8 mouse cellular contexts compared by ENCODE assay signal in the genomic region with DNA sequence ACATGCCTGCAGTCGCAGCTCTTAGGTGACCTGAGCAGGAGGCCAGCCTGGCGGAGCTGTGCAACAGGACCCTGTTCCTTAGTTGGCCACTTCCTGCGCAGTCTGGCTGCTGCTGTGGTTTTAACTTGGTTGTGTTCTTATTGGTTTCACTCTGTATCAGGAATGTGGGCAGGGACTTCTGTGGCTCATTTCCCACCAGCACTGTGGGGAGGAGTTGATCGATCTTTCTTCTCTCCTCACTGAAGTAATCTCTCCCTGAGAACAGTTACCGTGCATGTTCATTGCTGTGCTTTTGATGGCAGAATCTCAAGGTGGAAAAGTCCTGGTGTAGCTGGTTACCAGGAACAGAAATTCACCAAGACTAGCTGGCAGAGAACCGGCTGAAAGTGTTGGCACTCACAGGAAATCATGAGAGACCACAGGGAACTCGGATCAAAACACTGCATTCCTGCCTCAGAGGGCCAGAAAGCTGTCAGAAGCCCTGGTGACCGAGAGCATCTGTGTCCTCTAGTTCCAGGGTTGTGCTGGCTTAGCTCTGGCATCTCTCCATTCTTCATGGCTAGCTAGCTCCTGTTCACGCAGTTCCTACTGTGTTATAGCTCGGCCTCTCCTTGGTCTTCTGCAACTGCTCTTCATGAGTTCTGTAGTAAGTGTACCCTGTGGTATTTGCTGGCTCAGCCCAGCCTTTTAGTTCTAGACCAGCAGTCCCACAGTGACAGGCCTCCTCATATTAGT.
DNase-seq lines count a peak whose midpoint lies in the region; ATAC-seq and TF ChIP-seq lines count a peak whose summit lies in the region.

No protein-coding gene starts in this region.

- H3K27ac ChIP-seq in forebrain, embryonic 15.5 days (replicated peaks) = no peak overlapping the region; the same call in 1 of the 2 replicates
- no peak overlapping the region for H3K27ac ChIP-seq in forebrain, embryonic 14.5 days (ENCODE audit: low read depth, low read length)
- peak overlapping the region; percentile 67 for H3K27ac ChIP-seq in heart, embryonic 15.5 days

- no peaks in the 10 kb centered on the region for H3K36me3 ChIP-seq in forebrain, embryonic 15.5 days
- no peaks in the 10 kb centered on the region for H3K36me3 ChIP-seq in forebrain, embryonic 14.5 days (ENCODE audit: control insufficient read depth, insufficient read depth, low read length)
- H3K36me3 ChIP-seq in C2C12 (ENCODE audit: control insufficient read depth, insufficient read depth) = no peaks in the 10 kb centered on the region
- no peaks in the 10 kb centered on the region for H3K36me3 ChIP-seq in heart, embryonic 15.5 days
- H3K36me3 ChIP-seq in myocyte (ENCODE audit: control insufficient read depth, insufficient read depth) = no peaks in the 10 kb centered on the region

- H3K79me2 ChIP-seq in C2C12 (ENCODE audit: control insufficient read depth, insufficient read depth) (no peaks in the 10 kb centered on the region), myocyte (ENCODE audit: control insufficient read depth, insufficient read depth) (no peaks in the 10 kb centered on the region)

- DNase-seq in forebrain, embryonic 14.5 days (ENCODE audit: low spot score) = no peak
- DNase-seq in cerebellum, adult 9-10 months = peak; percentile 87
- DNase-seq in kidney, postnatal 36 days = peak; percentile 23 to 34
- DNase-seq in spleen, postnatal 36 days (ENCODE audit: low spot score in 2 of 2) = no peak

- WGBS in forebrain, embryonic 15.5 days = 80% methylated on average over 10 of the region's 10 CpGs
- 85% methylated on average over 10 of the region's 10 CpGs for WGBS in forebrain, embryonic 14.5 days
- WGBS in heart, embryonic 15.5 days = 37% methylated on average over 10 of the region's 10 CpGs

- H3K9ac ChIP-seq in forebrain, embryonic 15.5 days (replicated peaks) = no peak overlapping the region
- no peak overlapping the region for H3K9ac ChIP-seq in forebrain, embryonic 14.5 days (ENCODE audit: low read length)
- H3K9ac ChIP-seq in heart, embryonic 15.5 days = no peak overlapping the region

- no peaks in the 10 kb centered on the region for H3K27me3 ChIP-seq in forebrain, embryonic 15.5 days
- no peaks in the 10 kb centered on the region for H3K27me3 ChIP-seq in forebrain, embryonic 14.5 days (replicated peaks; ENCODE audit: control insufficient read depth, insufficient read depth, low read length)
- H3K27me3 ChIP-seq in C2C12 (ENCODE audit: control insufficient read depth, insufficient read depth, insufficient read length) (no peaks in the 10 kb centered on the region), myocyte (ENCODE audit: control insufficient read depth, insufficient read depth, insufficient read length) (no peaks in the 10 kb centered on the region)
- H3K27me3 ChIP-seq in heart, embryonic 15.5 days = no peaks in the 10 kb centered on the region

- peak overlapping the region; percentile 62 for H3ac ChIP-seq in C2C12 (ENCODE audit: control insufficient read depth, insufficient read length, low read depth)
- H3ac ChIP-seq in myocyte (ENCODE audit: control insufficient read depth, insufficient read length) = no peak overlapping the region

- no peaks in the 10 kb centered on the region for H3K79me3 ChIP-seq in C2C12 (ENCODE audit: low read depth)

- no peak overlapping the region for H3K4me2 ChIP-seq in forebrain, embryonic 15.5 days (replicated peaks)
- no peak overlapping the region for H3K4me2 ChIP-seq in forebrain, embryonic 14.5 days (ENCODE audit: low read length)
- peak overlapping the region; percentile 30 for H3K4me2 ChIP-seq in heart, embryonic 15.5 days
- H3K4me2 ChIP-seq in myocyte (ENCODE audit: low read depth) = peak overlapping the region; percentile 66

- peak; percentile 15 for ATAC-seq in forebrain, embryonic 15.5 days (replicated peaks)
- no peak for ATAC-seq in forebrain, embryonic 14.5 days
- no peak for ATAC-seq in heart, embryonic 15.5 days (replicated peaks; ENCODE audit: insufficient number of reproducible peaks, insufficient read depth, low FRiP score, low read depth)

- TF ChIP-seq CTCF in C2C12 (IDR thresholded peaks at IDR 0.05; ENCODE audit: control insufficient read depth, insufficient read depth, insufficient read length) = no peak

- no peaks in the 10 kb centered on the region for H3K9me3 ChIP-seq in forebrain, embryonic 15.5 days
- no peaks in the 10 kb centered on the region for H3K9me3 ChIP-seq in forebrain, embryonic 14.5 days (replicated peaks; ENCODE audit: control insufficient read depth, low read length)
- no peaks in the 10 kb centered on the region for H3K9me3 ChIP-seq in heart, embryonic 15.5 days (replicated peaks)

- no peak for TF ChIP-seq POLR2A in myocyte (IDR thresholded peaks at IDR 0.05; ENCODE audit: insufficient read length, low read depth)

- peaks cover 5% of the 10 kb centered on the region; the same call in 1 of the 2 replicates for H3K4me1 ChIP-seq in forebrain, embryonic 15.5 days
- no peaks in the 10 kb centered on the region for H3K4me1 ChIP-seq in forebrain, embryonic 14.5 days (ENCODE audit: control insufficient read depth, insufficient read depth, low read length)
- H3K4me1 ChIP-seq in heart, embryonic 15.5 days (replicated peaks) = peaks cover 32% of the 10 kb centered on the region

- H3K4me3 ChIP-seq in forebrain, embryonic 15.5 days = no peak overlapping the region
- H3K4me3 ChIP-seq in forebrain, embryonic 14.5 days (ENCODE audit: low read depth, low read length) = no peak overlapping the region
- H3K4me3 ChIP-seq in C2C12 (ENCODE audit: insufficient read depth, poor library complexity, severe bottlenecking) = no peak overlapping the region
- H3K4me3 ChIP-seq in heart, embryonic 15.5 days = no peak overlapping the region
- H3K4me3 ChIP-seq in myocyte = no peak overlapping the region

TF ChIP-seq in C2C12, 6 proteins besides CTCF, POLR2A, EP300 and RAD21:
- TF ChIP-seq USF1 (IDR thresholded peaks at IDR 0.05; ENCODE audit: low read depth) = no peak
- TF ChIP-seq MYOG (IDR thresholded peaks at IDR 0.05; ENCODE audit: control insufficient read depth, extremely low read depth, insufficient read length) = no peak
- TF ChIP-seq CEBPB (IDR thresholded peaks at IDR 0.05; ENCODE audit: low read depth) = no peak
- TF ChIP-seq MAX (IDR thresholded peaks at IDR 0.05) = peak; percentile 58
- TF ChIP-seq FOSL1 (IDR thresholded peaks at IDR 0.05; ENCODE audit: insufficient read depth, low read length, poor library complexity, severe bottlenecking) = no peak
- peak; percentile 23 for TF ChIP-seq MYOD1 (IDR thresholded peaks at IDR 0.05; ENCODE audit: control insufficient read depth, insufficient read length, low read depth)

TF ChIP-seq in myocyte, 11 proteins besides CTCF, POLR2A, EP300 and RAD21:
- TF ChIP-seq MYOD1 (IDR thresholded peaks at IDR 0.05; ENCODE audit: control insufficient read depth in 1 of 3, insufficient read length in 2 of 3, low read depth in 2 of 3) (no peak), REST (IDR thresholded peaks at IDR 0.05; ENCODE audit: insufficient read depth, insufficient read length) (no peak), SRF (IDR thresholded peaks at IDR 0.05; ENCODE audit: control insufficient read depth, insufficient read length, low read depth) (peak; percentile 87), TCF12 (IDR thresholded peaks at IDR 0.05; ENCODE audit: insufficient read depth, poor library complexity, severe bottlenecking) (no peak), TCF3 (IDR thresholded peaks at IDR 0.05; ENCODE audit: insufficient read length, low read depth) (no peak), CEBPB (IDR thresholded peaks at IDR 0.05; ENCODE audit: insufficient read depth, poor library complexity, severe bottlenecking) (no peak), MAX (IDR thresholded peaks at IDR 0.05; ENCODE audit: low read depth) (no peak), E2F4 (IDR thresholded peaks at IDR 0.05; ENCODE audit: insufficient read depth) (no peak), MYOG (IDR thresholded peaks at IDR 0.05; ENCODE audit: control insufficient read depth in 1 of 3, insufficient read depth in 1 of 3, insufficient read length in 2 of 3, low read depth in 2 of 3) (peak in 1 of 3 experiments; percentile 6), USF1 (IDR thresholded peaks at IDR 0.05; ENCODE audit: low read depth) (no peak), POLR2AphosphoS2 (IDR thresholded peaks at IDR 0.05; ENCODE audit: insufficient read length, low read depth) (no peak)

Comparison
In these comparisons a context has a peak if more than half of its experiments do, and no peak if none do; other contexts are left out.
1. H3K4me2 ChIP-seq: peak in heart, embryonic 15.5 days (single experiment) and myocyte (single experiment); none in forebrain, embryonic 15.5 days (single experiment) and forebrain, embryonic 14.5 days (single experiment).
2. DNase-seq: peak in cerebellum, adult 9-10 months (single experiment) and kidney, postnatal 36 days (2 of 2); none in forebrain, embryonic 14.5 days (single experiment) and spleen, postnatal 36 days (0 of 2).